Mouse (Mus musculus): Measurements from ENCODE around the gene Ankrd33. TPM values are rescaled to one million over a fixed set of nuclear protein-coding genes. Genes with fewer than 3 reads are reported as not detected.
A peak's percentile ranks its signal among the peaks of the same experiment; 100 is the strongest.

Ankrd33 gene
- total and polyA plus RNA-seq, 3 experiments: not detected

DNA sequence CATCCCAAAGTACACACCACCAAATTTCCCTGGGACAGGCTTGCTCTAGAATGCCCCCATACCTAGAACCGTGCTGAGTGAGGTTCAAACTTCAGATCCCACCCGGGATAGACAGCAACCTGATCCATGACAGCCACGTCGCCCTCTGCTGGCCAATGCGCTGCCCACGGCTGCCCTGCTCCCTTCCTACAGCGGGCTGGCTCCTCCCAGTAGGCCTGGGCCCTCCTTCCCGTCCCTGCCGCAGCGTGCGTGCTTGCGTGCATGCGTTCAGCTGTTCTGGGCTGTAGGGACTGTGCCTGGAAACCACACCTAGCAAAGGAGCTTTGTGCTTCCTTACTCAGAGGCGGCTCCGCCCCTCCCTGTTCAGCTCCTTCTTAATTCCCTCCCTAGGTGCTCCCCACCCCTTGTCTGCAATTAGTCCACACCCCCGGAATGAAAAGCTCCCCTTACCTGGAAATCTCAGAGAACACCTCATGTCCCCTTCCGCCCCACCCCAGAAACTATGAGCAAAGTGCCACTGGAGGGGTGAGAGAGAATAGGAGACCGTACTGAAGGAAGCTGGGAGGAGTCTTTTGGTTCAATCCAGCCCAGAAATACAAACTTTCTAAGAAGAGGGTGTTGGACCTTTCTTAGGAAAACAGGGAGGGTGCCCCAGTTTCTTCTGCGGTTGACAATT is 30.0 kb downstream of the Ankrd33 start (continued):
- 0 out of 2 replicates have a peak, but pooled peaks have one; percentile 18 for TF ChIP-seq CHD1 (IDR thresholded peaks at IDR 0.05; ENCODE audit: low read depth, low read length)
- peak; percentile 89 for TF ChIP-seq ETS1 (IDR thresholded peaks at IDR 0.05; ENCODE audit: low read depth, low read length)
- peak; percentile 96 to 98 (median 98) for TF ChIP-seq CTCF (IDR thresholded peaks at IDR 0.05 in 2 of 3, conservative IDR thresholded peaks at IDR 0.05 in 1 of 3; ENCODE audit: control insufficient read depth in 1 of 3, insufficient read depth in 1 of 3, low read depth in 2 of 3, low read length in 3 of 3, poor library complexity in 1 of 3, severe bottlenecking in 1 of 3)
- TF ChIP-seq JUND (IDR thresholded peaks at IDR 0.05; ENCODE audit: low read depth, low read length): no peak

GRCm38 (mm10) chr15:101146100-101146965 is 30.8 kb downstream of the Ankrd33 start:
- TF ChIP-seq ZNF384 (IDR thresholded peaks at IDR 0.05; ENCODE audit: low read depth, low read length): no peak
- no peak for TF ChIP-seq ELF1 (IDR thresholded peaks at IDR 0.05; ENCODE audit: low read depth, low read length)
- 0 out of 2 replicates have a peak, but pooled peaks have one; percentile 43 for TF ChIP-seq CHD1 (IDR thresholded peaks at IDR 0.05; ENCODE audit: low read depth, low read length)
- TF ChIP-seq MXI1 (IDR thresholded peaks at IDR 0.05; ENCODE audit: low read depth, low read length): peak; percentile 61
- no peak for TF ChIP-seq USF2 (IDR thresholded peaks at IDR 0.05; ENCODE audit: borderline replicate concordance in 1 of 2, insufficient read depth in 1 of 2, low read depth in 1 of 2, low read length in 2 of 2)
- no peak for TF ChIP-seq JUND (IDR thresholded peaks at IDR 0.05; ENCODE audit: low read depth, low read length)
- TF ChIP-seq GABPA (IDR thresholded peaks at IDR 0.05; ENCODE audit: low read depth, low read length): no peak
- TF ChIP-seq E2F4 (IDR thresholded peaks at IDR 0.05; ENCODE audit: borderline replicate concordance, low read depth, low read length): no peak
- TF ChIP-seq SMC3 (IDR thresholded peaks at IDR 0.05; ENCODE audit: low read depth, low read length): 0 out of 2 replicates have a peak, but pooled peaks have one; percentile 13
- peak; percentile 50 for TF ChIP-seq SIN3A (IDR thresholded peaks at IDR 0.05; ENCODE audit: low read length)
- no peak for TF ChIP-seq TCF12 (IDR thresholded peaks at IDR 0.05; ENCODE audit: low read depth, low read length)
- peak; percentile 8; the same call in 1 of the 2 replicates for TF ChIP-seq HCFC1 (IDR thresholded peaks at IDR 0.05; ENCODE audit: low read depth, low read length)
- TF ChIP-seq POLR2AphosphoS5 (IDR thresholded peaks at IDR 0.05; ENCODE audit: borderline replicate concordance, low read depth, low read length): no peak
- H3K9me3 ChIP-seq (replicated peaks; ENCODE audit: insufficient read depth, low read length): no peaks in the 10 kb centered on the region
- H3K9ac ChIP-seq (ENCODE audit: control insufficient read depth, low read depth, low read length, poor library complexity, severe bottlenecking): peak overlapping the region; percentile 51

More at GRCm38 (mm10) chr15:101146100-101146965, 30.8 kb downstream of the Ankrd33 start:
- DNase-seq (ENCODE audit: low read depth, low spot score): peak; percentile 72
- Histone ChIP-seq H3K36me3 (ENCODE audit: control insufficient read depth in 1 of 2, insufficient read depth in 2 of 2, low read length in 2 of 2) (peaks cover 0 to 50% of the 10 kb centered on the region in 2 experiments; a peak in 2 of 4 replicates), H3K27ac (ENCODE audit: control insufficient read depth, low read depth, low read length) (peak overlapping the region; percentile 84), H3K27me3 (ENCODE audit: control insufficient read depth in 1 of 2, insufficient read depth in 2 of 2, low read length in 2 of 2) (no peaks in the 10 kb centered on the region), H3K4me3 (ENCODE audit: control insufficient read depth in 1 of 2, insufficient read depth in 1 of 2, low read depth in 2 of 2, low read length in 2 of 2) (peak overlapping the region; percentile 40 to 59), H3K4me1 (ENCODE audit: control insufficient read depth in 1 of 2, insufficient read depth in 2 of 2, low read length in 2 of 2) (peaks cover 25 to 68% of the 10 kb centered on the region in 2 experiments), H3K79me2 (ENCODE audit: control insufficient read depth, insufficient read depth, low read length, poor library complexity) (no peaks in the 10 kb centered on the region; the same call in 1 of the 2 replicates)
